Mouse (Mus musculus) T-cell, adult 2 months (primary cell): ENCODE measurements around the gene Muc2.
"Not testable (repeated sequence)": the region's sequence is repeated elsewhere in the genome, so short reads cannot be mapped to it uniquely, and the experiment has no call there.

Experiments used
- DNase-seq: peaks from one replicate; pipeline ENCODE4 v3.0.0; 2022; ENCODE audit warnings: low spot score

Muc2 gene

GRCm38 (mm10) chr7:141690040-141690439 lies at the start of gene Muc2:
Muc2 (plus strand) TSS chr7:141690340.
- no peak for DNase-seq

- no peak for DNase-seq
These were observed 47.8 kb upstream of the Muc2 start for GRCm38 (mm10) chr7:141642375-141642774.

- peak; percentile 6 for DNase-seq
These were observed 47.0 kb upstream of the Muc2 start for GRCm38 (mm10) chr7:141643160-141643559.

GRCm38 (mm10) chr7:141647083-141647482 lies 43.1 kb upstream of the Muc2 start:
- no peak for DNase-seq

- DNase-seq, result no peak
These were observed 42.3 kb upstream of the Muc2 start for GRCm38 (mm10) chr7:141647815-141648214.

- DNase-seq, result no peak
These were observed 37.9 kb upstream of the Muc2 start for GRCm38 (mm10) chr7:141652191-141652590.

- no peak for DNase-seq
These were observed 29.8 kb upstream of the Muc2 start for GRCm38 (mm10) chr7:141660346-141660745.

GRCm38 (mm10) chr7:141661481-141661880 lies 28.7 kb upstream of the Muc2 start:
- DNase-seq, result no peak

- DNase-seq, result no peak
These were observed 27.9 kb upstream of the Muc2 start for GRCm38 (mm10) chr7:141662223-141662622.

- DNase-seq, result peak; percentile 50
These were observed 23.9 kb upstream of the Muc2 start for GRCm38 (mm10) chr7:141666190-141666589.

- DNase-seq, result not testable (repeated sequence)
These were observed 21.0 kb upstream of the Muc2 start for GRCm38 (mm10) chr7:141669097-141669496.

GRCm38 (mm10) chr7:141670999-141671398 lies 19.1 kb upstream of the Muc2 start:
- peak; percentile 11 for DNase-seq

GRCm38 (mm10) chr7:141671626-141672291 lies 18.4 kb upstream of the Muc2 start:
- DNase-seq, result no peak

- DNase-seq, result no peak
These were observed 11.2 kb upstream of the Muc2 start for GRCm38 (mm10) chr7:141678922-141679321.

GRCm38 (mm10) chr7:141687330-141687729 lies 2.8 kb upstream of the Muc2 start:
- no peak for DNase-seq

- no peak for DNase-seq
These were observed 3.6 kb downstream of the Muc2 start for GRCm38 (mm10) chr7:141693591-141694273.

GRCm38 (mm10) chr7:141694274-141694639 lies 4.1 kb downstream of the Muc2 start:
- DNase-seq, result no peak

GRCm38 (mm10) chr7:141696538-141696937 lies 6.4 kb downstream of the Muc2 start:
- DNase-seq, result no peak

GRCm38 (mm10) chr7:141699556-141700220 lies 9.5 kb downstream of the Muc2 start:
- DNase-seq, result no peak

GRCm38 (mm10) chr7:141747451-141748100 lies 57.4 kb downstream of the Muc2 start:
- no peak for DNase-seq

GRCm38 (mm10) chr7:141752513-141752912 lies 62.4 kb downstream of the Muc2 start:
- DNase-seq, result no peak

- peak; percentile 13 for DNase-seq
These were observed 65.7 kb downstream of the Muc2 start for GRCm38 (mm10) chr7:141755831-141756230.

GRCm38 (mm10) chr7:141758291-141758690 lies 68.2 kb downstream of the Muc2 start:
- no peak for DNase-seq
